Mouse (Mus musculus): Measurements from ENCODE around the gene Morc3.

Gene Morc3

GRCm38 (mm10) chr16:93884086-93884721 lies 52.3 kb downstream of the Morc3 start:
- DNase-seq (ENCODE audit: low spot score): no peak

- no peak for DNase-seq (ENCODE audit: low spot score)
Measured at GRCm38 (mm10) chr16:93884722-93885113, 52.8 kb downstream of the Morc3 start.

GRCm38 (mm10) chr16:93888481-93888880 lies 56.6 kb downstream of the Morc3 start:
- no peak for DNase-seq (ENCODE audit: low spot score)

DNA sequence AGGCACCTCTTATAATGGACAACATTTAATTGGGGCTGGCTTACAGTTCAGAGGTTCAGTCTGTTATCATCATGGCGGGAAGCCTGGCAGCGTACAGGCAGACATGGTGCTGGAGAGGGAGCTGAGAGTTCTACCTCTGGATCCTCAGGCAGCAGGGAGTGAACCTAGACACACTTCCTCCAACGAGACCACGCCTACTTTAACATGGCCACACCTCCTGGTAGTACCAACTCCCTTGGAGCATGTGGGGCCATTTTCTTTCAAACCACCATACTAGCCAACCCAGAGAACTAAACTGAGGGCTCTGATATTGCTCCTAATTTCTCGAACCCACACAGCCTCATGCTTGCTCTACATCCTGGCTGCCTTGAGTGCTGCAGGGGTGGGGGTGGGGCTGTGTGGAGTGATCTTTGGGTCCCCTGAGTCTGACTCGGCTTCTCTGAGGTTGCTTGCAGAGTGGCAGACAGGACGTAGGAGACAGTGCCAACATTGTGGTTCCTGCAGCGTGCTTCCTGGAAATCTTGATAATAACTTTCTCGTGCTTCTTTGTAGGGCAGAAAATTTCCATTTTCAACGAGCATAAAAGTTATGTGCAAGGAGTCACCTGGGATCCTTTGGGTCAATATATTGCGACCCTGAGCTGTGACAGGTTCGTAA lies 59.2 kb downstream of the Morc3 start:
- DNase-seq (ENCODE audit: low spot score): no peak

DNA sequence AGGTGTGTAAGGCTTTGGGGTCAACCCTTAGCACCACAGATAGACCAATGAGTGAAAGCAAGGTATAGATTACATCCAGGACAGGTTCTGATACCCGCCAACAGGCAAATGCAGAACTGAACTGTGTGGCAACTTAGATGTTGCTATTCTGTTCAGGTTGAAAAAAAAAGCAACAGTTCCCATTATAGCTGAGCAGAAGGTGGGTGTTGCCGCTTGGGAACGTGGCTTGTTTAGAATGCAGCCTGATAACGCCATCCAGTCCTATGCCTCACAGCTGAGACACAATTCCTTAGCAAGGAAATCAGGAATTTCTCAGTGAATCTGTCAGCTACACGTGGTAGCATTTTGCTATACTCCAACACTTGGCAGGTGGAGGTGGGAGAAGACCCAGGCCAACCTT lies 61.4 kb downstream of the Morc3 start:
- DNase-seq (ENCODE audit: low spot score): no peak

- no peak for DNase-seq (ENCODE audit: low spot score)
Measured at GRCm38 (mm10) chr16:93903027-93903426, 71.1 kb downstream of the Morc3 start.

- peak; percentile 35 for DNase-seq (ENCODE audit: low spot score)
Measured at GRCm38 (mm10) chr16:93906156-93907014, 74.5 kb downstream of the Morc3 start.

- DNase-seq (ENCODE audit: low spot score): no peak
Measured at GRCm38 (mm10) chr16:93907761-93908160, 75.8 kb downstream of the Morc3 start.

DNA sequence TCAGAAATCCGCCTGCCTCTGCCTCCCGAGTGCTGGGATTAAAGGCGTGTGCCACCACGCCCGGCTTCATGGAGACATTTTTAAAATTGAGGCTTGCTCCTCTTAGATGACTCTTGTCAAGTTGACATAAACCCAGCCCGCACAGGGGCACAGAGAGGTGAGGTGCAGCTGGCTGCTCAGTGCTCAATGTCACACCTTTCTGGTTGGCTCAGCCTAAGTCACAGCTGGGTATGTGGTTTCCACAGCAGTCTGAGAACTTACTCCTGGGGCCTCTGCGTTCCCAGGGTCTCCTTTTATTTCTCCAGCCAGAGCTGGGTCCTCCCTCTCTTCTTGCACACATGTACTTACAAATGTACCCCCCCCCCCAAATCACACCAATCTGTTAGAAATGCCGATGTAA lies 76.3 kb downstream of the Morc3 start:
- DNase-seq (ENCODE audit: low spot score): no peak

DNA sequence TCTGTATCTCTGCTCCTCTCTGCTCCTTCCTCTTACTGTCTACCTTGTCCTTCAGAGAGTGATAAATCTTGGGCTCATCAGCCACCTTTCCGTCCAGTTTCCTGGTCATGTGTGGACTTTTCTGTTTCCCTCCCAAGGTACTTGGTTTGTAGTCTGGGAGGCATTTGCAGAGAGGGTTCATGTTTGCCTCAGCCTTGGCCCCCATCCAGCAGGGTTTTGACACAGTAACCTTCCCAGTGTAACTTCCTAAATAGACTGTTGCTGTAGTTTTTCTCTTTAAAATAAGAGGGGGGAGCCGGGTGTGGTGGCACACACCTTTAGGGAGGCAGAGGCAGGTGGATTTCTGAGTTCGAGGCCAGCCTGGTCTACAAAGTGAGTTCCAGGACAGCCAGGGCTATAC lies 78.0 kb downstream of the Morc3 start:
- DNase-seq (ENCODE audit: low spot score): no peak

- DNase-seq (ENCODE audit: low spot score): no peak
Measured at GRCm38 (mm10) chr16:93910735-93911665, 79.1 kb downstream of the Morc3 start.

GRCm38 (mm10) chr16:93912158-93912557 lies 80.2 kb downstream of the Morc3 start:
- no peak for DNase-seq (ENCODE audit: low spot score)

DNA sequence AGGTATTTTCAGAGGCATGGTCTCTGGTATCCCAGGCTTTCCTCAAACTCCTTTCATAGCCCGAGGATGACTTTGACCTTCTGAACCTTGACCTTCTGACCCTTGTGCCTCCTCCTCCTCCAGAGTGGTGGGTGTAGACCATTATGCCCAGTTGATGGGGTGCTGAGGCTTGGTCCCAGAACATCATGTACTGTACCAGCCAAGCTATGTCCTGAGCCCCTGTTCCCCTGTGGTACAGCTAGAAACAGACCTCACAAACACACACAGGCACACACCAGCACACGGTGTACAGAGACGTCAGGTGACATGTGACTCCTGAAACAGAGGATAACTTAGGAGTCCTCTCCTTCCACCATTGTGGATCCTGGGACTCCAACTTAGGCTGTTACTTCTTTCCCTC lies 80.9 kb downstream of the Morc3 start:
- no peak for DNase-seq (ENCODE audit: low spot score)

GRCm38 (mm10) chr16:93913881-93914576 lies 82.1 kb downstream of the Morc3 start:
- no peak for DNase-seq (ENCODE audit: low spot score)

DNA sequence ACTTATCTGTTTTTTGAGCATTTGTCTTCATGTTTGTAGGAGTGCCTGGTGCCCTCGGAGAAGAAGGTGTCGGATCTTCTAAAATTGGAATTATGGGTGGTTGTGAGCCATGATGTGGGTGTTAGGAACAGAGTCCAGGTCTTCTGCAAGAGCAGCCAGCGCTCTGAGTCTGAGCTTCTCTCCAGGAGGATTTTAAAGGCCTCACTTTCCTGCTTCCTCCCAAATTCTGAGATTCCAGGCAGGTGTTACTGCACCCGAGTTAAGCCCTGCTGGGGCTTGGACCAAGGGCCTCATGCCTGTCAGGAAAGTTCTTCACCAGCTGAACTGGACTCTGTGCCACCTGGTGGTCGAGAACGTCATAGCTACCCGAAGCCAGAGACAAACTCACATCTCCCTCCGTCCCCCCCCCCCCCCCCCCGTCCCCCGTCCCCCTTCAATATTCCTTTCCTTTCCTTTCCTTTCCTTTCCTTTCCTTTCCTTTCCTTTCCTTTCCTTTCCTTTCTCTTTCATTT lies 83.5 kb downstream of the Morc3 start:
- DNase-seq (ENCODE audit: low spot score): no peak

GRCm38 (mm10) chr16:93917712-93918678 lies 86.1 kb downstream of the Morc3 start:
- DNase-seq (ENCODE audit: low spot score): peak; percentile 51

DNA sequence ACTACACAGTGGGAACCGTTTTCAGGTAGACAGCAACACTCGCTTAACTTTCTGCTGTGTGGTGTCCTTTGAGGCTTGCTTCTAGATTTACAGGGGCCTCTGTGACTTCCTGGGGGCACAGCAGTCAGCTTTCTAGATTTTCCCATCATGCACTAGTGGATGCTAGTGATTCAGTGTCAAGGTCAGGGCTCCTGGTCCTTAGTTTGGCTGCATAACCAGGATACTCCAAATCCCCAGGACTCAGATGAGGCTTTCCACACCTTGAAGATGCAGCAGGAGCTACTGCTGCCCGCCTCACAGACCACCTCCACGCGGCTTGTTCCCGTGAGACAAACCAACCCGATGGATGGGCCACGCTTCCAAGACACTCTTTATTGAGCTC lies 86.7 kb downstream of the Morc3 start:
- no peak for DNase-seq (ENCODE audit: low spot score)

DNA sequence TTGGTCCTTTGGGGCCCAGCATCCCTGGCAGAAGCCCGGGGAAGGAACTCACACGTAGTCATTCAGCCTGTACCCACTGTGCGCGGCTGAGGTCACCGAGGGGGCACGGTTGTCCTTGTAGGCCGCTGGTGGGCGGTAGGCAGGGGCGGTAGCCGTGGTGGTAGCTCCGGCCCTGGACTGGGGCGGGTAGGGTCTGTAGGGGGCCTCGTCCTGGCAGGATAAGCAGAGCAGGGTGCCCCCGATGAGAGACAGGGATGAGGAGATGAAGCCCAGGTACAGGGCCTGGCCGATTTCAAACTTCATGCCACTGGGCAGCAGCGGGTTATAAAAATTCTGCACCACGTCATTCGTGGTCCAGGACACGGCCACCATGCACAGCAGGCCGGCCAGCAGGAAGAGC lies 87.3 kb downstream of the Morc3 start:
- DNase-seq (ENCODE audit: low spot score): no peak

- no peak for DNase-seq (ENCODE audit: low spot score)
Measured at GRCm38 (mm10) chr16:93920673-93921072, 88.8 kb downstream of the Morc3 start.

GRCm38 (mm10) chr16:93922835-93923389 lies 91.0 kb downstream of the Morc3 start:
- DNase-seq (ENCODE audit: low spot score): no peak

Measured in ovary, postnatal 10 days (tissue).